Mouse (Mus musculus): ENCODE measurements around the gene Runx2. TPM values are rescaled to one million over a fixed set of nuclear protein-coding genes. Genes with fewer than 3 reads are reported as not detected.

Gene Runx2
- polyA plus RNA-seq, 1 experiment from 2014 or later: 1.0 TPM

- 74% methylated on average over 3 of the region's 3 CpGs for WGBS
- Histone ChIP-seq H3K4me1 (replicated peaks; ENCODE audit: control insufficient read depth, insufficient read depth, low read length) (no peaks in the 10 kb centered on the region), H3K36me3 (ENCODE audit: control insufficient read depth, insufficient read depth) (no peaks in the 10 kb centered on the region), H3K9me3 (ENCODE audit: control insufficient read depth) (no peaks in the 10 kb centered on the region), H3K9ac (ENCODE audit: low read depth, low read length) (no peak overlapping the region), H3K27ac (ENCODE audit: low read depth, low read length) (no peak overlapping the region), H3K4me3 (ENCODE audit: low read depth, low read length) (no peak overlapping the region), H3K4me2 (replicated peaks; ENCODE audit: low read depth) (no peak overlapping the region), H3K27me3 (replicated peaks; ENCODE audit: control insufficient read depth, insufficient read depth, low read length) (no peaks in the 10 kb centered on the region)
- no peak for TF ChIP-seq CTCF (IDR thresholded peaks at IDR 0.05; ENCODE audit: low read depth)
- ATAC-seq: no peak
Observed at GRCm38 (mm10) chr17:44827124-44827523, 12.5 kb upstream of the Runx2 start.

GRCm38 (mm10) chr17:44821940-44822339, 7.3 kb upstream of the Runx2 start:
- no peak overlapping the region for H3K9ac ChIP-seq (ENCODE audit: low read depth, low read length)
- H3K27ac ChIP-seq (ENCODE audit: low read depth, low read length): no peak overlapping the region
- no peak overlapping the region for H3K4me2 ChIP-seq (replicated peaks; ENCODE audit: low read depth)
- ATAC-seq: no peak
- no peaks in the 10 kb centered on the region for H3K9me3 ChIP-seq (ENCODE audit: control insufficient read depth)
- WGBS: 85% methylated on average over 5 of the region's 5 CpGs
- no peaks in the 10 kb centered on the region for H3K4me1 ChIP-seq (replicated peaks; ENCODE audit: control insufficient read depth, insufficient read depth, low read length)
- no peak overlapping the region for H3K4me3 ChIP-seq (ENCODE audit: low read depth, low read length)
- TF ChIP-seq CTCF (IDR thresholded peaks at IDR 0.05; ENCODE audit: low read depth): no peak
- H3K27me3 ChIP-seq (replicated peaks; ENCODE audit: control insufficient read depth, insufficient read depth, low read length): no peaks in the 10 kb centered on the region
- H3K36me3 ChIP-seq (ENCODE audit: control insufficient read depth, insufficient read depth): no peaks in the 10 kb centered on the region

GRCm38 (mm10) chr17:44819816-44820215, 5.2 kb upstream of the Runx2 start:
- Histone ChIP-seq H3K4me3 (ENCODE audit: low read depth, low read length) (no peak overlapping the region), H3K36me3 (ENCODE audit: control insufficient read depth, insufficient read depth) (no peaks in the 10 kb centered on the region), H3K4me2 (replicated peaks; ENCODE audit: low read depth) (no peak overlapping the region), H3K4me1 (replicated peaks; ENCODE audit: control insufficient read depth, insufficient read depth, low read length) (no peaks in the 10 kb centered on the region), H3K9me3 (ENCODE audit: control insufficient read depth) (no peaks in the 10 kb centered on the region), H3K27me3 (replicated peaks; ENCODE audit: control insufficient read depth, insufficient read depth, low read length) (no peaks in the 10 kb centered on the region), H3K9ac (ENCODE audit: low read depth, low read length) (no peak overlapping the region), H3K27ac (ENCODE audit: low read depth, low read length) (no peak overlapping the region)
- no peak for ATAC-seq
- no peak for TF ChIP-seq CTCF (IDR thresholded peaks at IDR 0.05; ENCODE audit: low read depth)
- WGBS: 74% methylated on average over 4 of the region's 4 CpGs

- no peaks in the 10 kb centered on the region for H3K9me3 ChIP-seq (ENCODE audit: control insufficient read depth)
- H3K9ac ChIP-seq (ENCODE audit: low read depth, low read length): no peak overlapping the region
- H3K4me3 ChIP-seq (ENCODE audit: low read depth, low read length): no peak overlapping the region
- no peak for ATAC-seq
- H3K4me2 ChIP-seq (replicated peaks; ENCODE audit: low read depth): no peak overlapping the region
- no peaks in the 10 kb centered on the region for H3K4me1 ChIP-seq (replicated peaks; ENCODE audit: control insufficient read depth, insufficient read depth, low read length)
- no peaks in the 10 kb centered on the region for H3K36me3 ChIP-seq (ENCODE audit: control insufficient read depth, insufficient read depth)
- TF ChIP-seq CTCF (IDR thresholded peaks at IDR 0.05; ENCODE audit: low read depth): no peak
- no peak overlapping the region for H3K27ac ChIP-seq (ENCODE audit: low read depth, low read length)
- 81% methylated on average over 2 of the region's 2 CpGs for WGBS
- H3K27me3 ChIP-seq (replicated peaks; ENCODE audit: control insufficient read depth, insufficient read depth, low read length): no peaks in the 10 kb centered on the region
Observed at GRCm38 (mm10) chr17:44818825-44819224, 4.2 kb upstream of the Runx2 start.

- 93% methylated on average over 1 of the region's 1 CpGs for WGBS
Observed at GRCm38 (mm10) chr17:44807031-44807430, 7.6 kb downstream of the Runx2 start.

GRCm38 (mm10) chr17:44797331-44797730, 17.3 kb downstream of the Runx2 start:
- H3K4me3 ChIP-seq (ENCODE audit: low read depth, low read length): no peak overlapping the region
- TF ChIP-seq CTCF (IDR thresholded peaks at IDR 0.05; ENCODE audit: low read depth): no peak
- 33% methylated on average over 3 of the region's 3 CpGs for WGBS

More at GRCm38 (mm10) chr17:44807031-44807430, 7.6 kb downstream of the Runx2 start:
- Histone ChIP-seq H3K27ac (ENCODE audit: low read depth, low read length) (no peak overlapping the region), H3K27me3 (replicated peaks; ENCODE audit: control insufficient read depth, insufficient read depth, low read length) (no peaks in the 10 kb centered on the region), H3K36me3 (ENCODE audit: control insufficient read depth, insufficient read depth) (no peaks in the 10 kb centered on the region), H3K9ac (ENCODE audit: low read depth, low read length) (no peak overlapping the region), H3K4me2 (replicated peaks; ENCODE audit: low read depth) (no peak overlapping the region), H3K4me1 (replicated peaks; ENCODE audit: control insufficient read depth, insufficient read depth, low read length) (no peaks in the 10 kb centered on the region), H3K9me3 (ENCODE audit: control insufficient read depth) (no peaks in the 10 kb centered on the region), H3K4me3 (ENCODE audit: low read depth, low read length) (no peak overlapping the region)
- no peak for TF ChIP-seq CTCF (IDR thresholded peaks at IDR 0.05; ENCODE audit: low read depth)
- no peak for ATAC-seq

More at GRCm38 (mm10) chr17:44797331-44797730, 17.3 kb downstream of the Runx2 start:
- ATAC-seq: no peak
- H3K4me2 ChIP-seq (replicated peaks; ENCODE audit: low read depth): no peak overlapping the region
- H3K36me3 ChIP-seq (ENCODE audit: control insufficient read depth, insufficient read depth): no peaks in the 10 kb centered on the region
- no peaks in the 10 kb centered on the region for H3K4me1 ChIP-seq (replicated peaks; ENCODE audit: control insufficient read depth, insufficient read depth, low read length)
- no peaks in the 10 kb centered on the region for H3K9me3 ChIP-seq (ENCODE audit: control insufficient read depth)
- no peak overlapping the region for H3K27ac ChIP-seq (ENCODE audit: low read depth, low read length)
- no peak overlapping the region for H3K9ac ChIP-seq (ENCODE audit: low read depth, low read length)
- no peaks in the 10 kb centered on the region for H3K27me3 ChIP-seq (replicated peaks; ENCODE audit: control insufficient read depth, insufficient read depth, low read length)
